Mouse (Mus musculus) lung, adult 2 months (tissue): Measurements from ENCODE around the gene Dhx29. TPM values are rescaled to one million over a fixed set of nuclear protein-coding genes. Genes with fewer than 3 reads are reported as not detected.
"Not testable (repeated sequence)": the region's sequence is repeated elsewhere in the genome, so short reads cannot be mapped to it uniquely, and the experiment has no call there.

Experiments used
- DNase-seq: peaks from one replicate; pipeline ENCODE4 v3.0.0; 2022
- H3K4me1 ChIP-seq: fragments of 200-500 bp; 2 replicates; pipeline ENCODE4 v1.6.1; 2011; ENCODE audit warnings: low read length; ENCODE audit not compliant: control insufficient read depth, insufficient read depth
- H3K4me3 ChIP-seq: fragments of 200-500 bp; replicated peaks from 2 replicates; pipeline ENCODE3; 2011; ENCODE audit warnings: low read depth, mild to moderate bottlenecking, control low read depth, low read length; ENCODE audit errors: extremely low read depth
- CTCF ChIP-seq: fragments of 200-500 bp; IDR thresholded peaks from 2 replicates; pipeline ENCODE4 v1.5.1; 2011; ENCODE audit warnings: mild to moderate bottlenecking, low read length, control low read depth; ENCODE audit not compliant: insufficient read depth
- POLR2A ChIP-seq: fragments of 200-500 bp; IDR thresholded peaks from 2 replicates; pipeline ENCODE4 v1.6.1; 2011; ENCODE audit warnings: low read depth, mild to moderate bottlenecking, control low read depth, low read length, borderline replicate concordance; ENCODE audit errors: extremely low read depth
- WGBS: fragments of 180-500 bp; shearing (Covaris S2); methylation state at CpG from one replicate; pipeline ENCODE4 v1.1.7; 2018; 5-methylcytosine and 5-hydroxymethylcytosine counted together
- polyA plus RNA-seq: library from polyadenylated mRNA; depleted of rRNA; stranded (reverse); fragments of >200 nt; gene quantifications from 2 replicates; pipeline ENCODE4 v1.2.3, GENCODE M21; 2012; rRNA removed

Gene Dhx29
- polyA plus RNA-seq, 1 experiment = 5.4 TPM

DNA sequence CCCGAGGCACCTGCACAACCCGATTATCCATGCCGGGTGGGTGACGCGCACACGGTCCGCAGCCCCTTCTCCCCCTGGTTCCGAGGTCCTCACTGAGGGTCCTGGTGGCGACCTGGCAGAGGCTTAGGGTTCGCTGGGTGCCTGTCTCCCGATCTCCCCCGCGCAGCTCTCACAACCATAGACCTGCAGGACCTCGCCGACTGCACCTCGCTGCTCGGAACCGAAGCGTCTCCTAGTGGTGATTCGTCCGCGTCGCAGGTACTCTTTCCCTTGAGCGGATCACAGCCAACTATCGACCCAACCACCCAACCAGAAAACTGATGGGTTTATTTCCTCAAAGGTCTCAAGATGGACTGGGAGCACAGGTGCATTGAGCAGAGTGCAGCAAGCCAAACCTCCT lies 66.9 kb downstream of the Dhx29 start:
- TF ChIP-seq CTCF (peak; percentile 72), POLR2A (no peak)
- peak; percentile 57 for DNase-seq
- Histone ChIP-seq H3K4me3 (no peak overlapping the region), H3K4me1 (peaks cover 10% of the 10 kb centered on the region; the same call in 1 of the 2 replicates)
- WGBS = 1% methylated on average over 25 of the region's 25 CpGs

GRCm38 (mm10) chr13:112996407-112996806 lies 69.2 kb downstream of the Dhx29 start:
- no peak for DNase-seq
- H3K4me3 ChIP-seq = no peak overlapping the region
- 0 out of 2 replicates have a peak, but pooled peaks cover 4% of the 10 kb centered on the region for H3K4me1 ChIP-seq
- WGBS = 42% methylated on average over 4 of the region's 4 CpGs
- TF ChIP-seq CTCF (no peak), POLR2A (no peak)

GRCm38 (mm10) chr13:112997369-112997768 lies 70.1 kb downstream of the Dhx29 start:
- TF ChIP-seq POLR2A (no peak), CTCF (no peak)
- DNase-seq = no peak
- 76% methylated on average over 6 of the region's 6 CpGs for WGBS
- Histone ChIP-seq H3K4me3 (no peak overlapping the region), H3K4me1 (0 out of 2 replicates have a peak, but pooled peaks cover 4% of the 10 kb centered on the region)

DNA sequence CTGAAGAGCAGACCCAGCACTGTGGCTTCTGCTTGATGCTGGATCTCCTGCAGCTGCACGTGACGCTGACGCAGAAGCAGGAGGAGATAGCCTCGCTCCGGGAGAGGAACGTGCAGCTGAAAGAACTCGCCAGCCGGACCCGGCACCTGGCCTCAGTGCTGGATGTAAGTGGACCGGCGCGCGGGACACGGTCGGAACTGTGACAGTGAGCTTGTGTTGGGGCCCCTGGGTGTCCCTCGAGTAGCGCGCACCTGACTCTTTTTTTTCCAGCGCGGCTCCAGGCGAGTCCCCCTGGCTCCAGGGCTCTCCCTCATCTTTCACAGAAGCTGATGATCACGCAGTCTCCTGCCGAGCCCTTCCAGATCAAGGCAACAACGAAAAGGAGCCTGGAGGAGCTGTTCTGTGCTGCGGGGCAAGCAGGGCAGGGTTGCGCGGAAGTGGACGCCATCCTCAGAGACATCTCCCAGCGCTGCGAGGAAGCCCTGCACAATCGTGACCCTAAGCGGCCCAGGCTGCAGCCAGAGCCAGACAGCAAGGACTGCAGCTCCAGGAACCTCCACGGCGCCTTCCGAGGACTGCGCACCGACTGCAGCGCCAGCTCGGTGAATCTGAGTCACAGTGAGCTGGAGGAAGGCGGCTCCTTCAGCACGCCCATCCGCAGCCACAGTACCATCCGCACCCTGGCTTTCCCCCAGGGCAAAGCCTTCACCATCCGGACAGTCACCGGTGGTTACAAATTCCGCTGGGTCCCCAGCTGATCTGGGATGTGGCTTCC lies 71.4 kb downstream of the Dhx29 start:
- Histone ChIP-seq H3K4me1 (0 out of 2 replicates have a peak, but pooled peaks cover 4% of the 10 kb centered on the region), H3K4me3 (peak overlapping the region; percentile 0)
- TF ChIP-seq POLR2A (peak; percentile 14; the same call in 1 of the 2 replicates), CTCF (no peak)
- peak; percentile 31 for DNase-seq
- WGBS = under 1% methylated on average over 46 of the region's 46 CpGs

DNA sequence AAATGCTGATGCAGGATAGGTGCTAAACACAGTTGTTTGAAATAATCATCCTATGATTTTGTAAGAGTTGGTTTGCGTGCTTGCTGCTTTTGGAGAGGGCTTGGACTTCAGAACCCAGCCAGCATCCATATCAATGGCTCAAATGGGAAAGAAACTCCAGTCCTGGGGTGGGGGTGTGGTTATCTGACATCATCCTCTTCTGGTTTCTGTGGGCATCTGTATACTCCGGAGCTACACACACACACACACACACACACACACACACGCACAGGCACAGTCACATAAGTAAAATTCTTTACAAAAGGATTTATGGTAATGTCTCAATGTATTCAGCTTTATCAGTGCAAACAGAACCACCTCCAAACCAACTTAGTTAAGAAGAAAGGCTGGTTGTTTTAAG lies 72.8 kb downstream of the Dhx29 start:
- no peak for TF ChIP-seq POLR2A
- no peak for TF ChIP-seq CTCF
- WGBS = 69% methylated on average over 3 of the region's 3 CpGs
- no peak for DNase-seq
- H3K4me1 ChIP-seq = no peaks in the 10 kb centered on the region
- H3K4me3 ChIP-seq = no peak overlapping the region

DNA sequence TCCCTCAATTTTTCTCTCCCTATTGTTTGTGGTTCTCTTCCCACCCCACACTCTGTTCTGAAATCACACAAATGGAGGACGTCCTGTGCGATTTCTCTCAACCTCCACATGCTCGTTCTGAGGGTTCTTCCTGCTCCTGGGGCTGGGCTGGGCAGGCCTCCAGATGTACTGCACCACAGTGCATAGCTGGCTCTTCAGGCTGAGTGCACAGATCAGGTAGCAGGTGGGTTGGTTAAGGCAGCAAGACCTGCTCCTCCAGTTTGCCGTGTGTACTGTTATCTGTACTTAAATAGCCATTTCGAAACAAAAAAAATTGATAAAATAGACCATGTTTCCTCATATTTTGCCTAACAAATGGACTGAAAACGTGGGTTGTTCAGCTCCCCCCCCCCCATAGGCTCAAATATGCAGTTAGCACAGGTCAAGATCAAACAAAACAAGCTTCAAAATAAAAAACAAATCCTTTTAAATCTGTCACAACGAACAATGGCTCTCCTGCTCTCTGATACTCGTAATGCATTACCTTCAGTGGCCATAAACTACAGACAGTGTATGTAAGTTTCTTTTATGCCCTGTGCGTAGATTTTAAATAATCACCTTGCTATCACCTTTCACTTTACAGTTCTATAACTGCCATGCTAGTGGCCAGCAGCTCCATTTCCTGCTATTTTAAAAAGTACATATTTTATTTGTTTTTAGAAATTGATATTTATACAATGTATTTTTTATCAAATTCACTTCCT lies 73.5 kb downstream of the Dhx29 start:
- WGBS = 52% methylated on average over 9 of the region's 9 CpGs
- H3K4me1 ChIP-seq = no peaks in the 10 kb centered on the region
- TF ChIP-seq CTCF = no peak
- TF ChIP-seq POLR2A = no peak
- peak; percentile 45 for DNase-seq
- H3K4me3 ChIP-seq = no peak overlapping the region

- TF ChIP-seq CTCF = no peak
- no peak for TF ChIP-seq POLR2A
- 55% methylated on average over 6 of the region's 6 CpGs for WGBS
- Histone ChIP-seq H3K4me1 (no peaks in the 10 kb centered on the region; the same call in none of the 2 replicates), H3K4me3 (peak overlapping the region; percentile 90)
- no peak for DNase-seq
Measured at GRCm38 (mm10) chr13:113012683-113013082, 85.4 kb downstream of the Dhx29 start.

DNA sequence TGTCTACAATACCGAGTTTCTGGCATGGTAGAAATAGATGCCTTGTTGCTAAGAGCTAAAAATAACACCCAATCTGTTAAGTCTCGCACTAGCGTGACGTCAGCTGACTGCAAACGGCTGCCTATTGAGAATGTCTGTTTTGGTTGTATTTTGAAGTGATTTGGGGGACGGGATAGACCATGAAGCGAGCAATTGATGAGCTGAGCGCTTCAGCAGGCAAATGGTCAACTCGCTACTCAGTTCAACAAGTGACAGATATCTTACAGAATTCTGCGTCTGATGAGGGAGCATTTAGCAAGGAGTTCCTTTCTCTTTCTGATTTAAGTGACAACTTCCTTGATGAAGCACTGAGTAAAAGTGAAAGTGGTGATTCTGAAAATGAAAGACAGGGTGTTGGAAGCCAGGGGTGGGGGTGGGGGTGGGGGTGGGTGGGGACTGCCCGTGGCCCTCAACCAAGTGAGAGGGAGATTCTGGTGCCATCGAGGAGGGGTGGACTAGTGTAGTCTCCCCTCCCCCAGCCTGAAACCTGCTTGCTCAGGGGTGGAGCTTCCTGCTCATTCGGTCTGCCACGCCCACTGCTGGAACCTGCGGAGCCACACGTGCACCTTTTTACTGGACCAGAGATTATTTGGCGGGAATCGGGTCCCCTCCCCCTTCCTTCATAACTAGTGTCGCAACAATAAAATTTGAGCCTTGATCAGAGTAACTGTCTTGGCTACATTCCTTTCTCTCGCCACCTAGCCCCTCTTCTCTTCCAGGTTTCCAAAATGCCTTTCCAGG lies 86.1 kb downstream of the Dhx29 start:
- WGBS = 16% methylated on average over 20 of the region's 20 CpGs
- not testable (repeated sequence) for DNase-seq, H3K4me1 ChIP-seq
- peak overlapping the region; percentile 90 for H3K4me3 ChIP-seq

Other genes starting within 250 kb of the Dhx29 start
- 171 and 191 TPM in 2 replicates for gene Plpp1, start 126.7 kb upstream of the Dhx29 start, polyA plus RNA-seq
- gene Mtrex, start 56 bp upstream of the Dhx29 start, polyA plus RNA-seq = 5.0 and 8.2 TPM in 2 replicates
- 5.9 and 8.4 TPM in 2 replicates for gene Ccno, start 60.3 kb downstream of the Dhx29 start, polyA plus RNA-seq
- 0.47 and 0.66 TPM in 2 replicates for gene Mcidas, start 66.4 kb downstream of the Dhx29 start, polyA plus RNA-seq
- gene Cdc20b, start 107.7 kb downstream of the Dhx29 start, polyA plus RNA-seq = 0.27 and 0.54 TPM in 2 replicates
- gene Gpx8, start 119.0 kb downstream of the Dhx29 start, polyA plus RNA-seq = 6.8 and 10.6 TPM in 2 replicates
- 6.1 and 6.4 TPM in 2 replicates for gene Gzma, start 173.5 kb downstream of the Dhx29 start, polyA plus RNA-seq